Mouse (Mus musculus) hindbrain, embryonic 12.5 days (tissue): Measurements from ENCODE around the gene Blvrb. TPM values are rescaled to one million over a fixed set of nuclear protein-coding genes. Genes with fewer than 3 reads are reported as not detected.

Source experiments
- ATAC-seq: fragments of 200-750 bp; cut with Nextera tagmentation; 2 replicates; pipeline ENCODE4 v1.8.0; 2017; ENCODE audit warnings: moderate TSS enrichment; ENCODE audit not compliant: low FRiP score
- H3K27ac ChIP-seq: fragments of 300-500 bp; sonication (generic); 2 replicates; pipeline ENCODE4 v1.5.1; 2016; ENCODE audit warnings: mild to moderate bottlenecking
- H3K27me3 ChIP-seq: fragments of 300-500 bp; sonication (generic); 2 replicates; pipeline ENCODE4 v1.6.1; 2016; ENCODE audit warnings: mild to moderate bottlenecking
- H3K36me3 ChIP-seq: fragments of 300-500 bp; sonication (generic); 2 replicates; pipeline ENCODE4 v1.6.1; 2016; ENCODE audit warnings: mild to moderate bottlenecking
- H3K4me1 ChIP-seq: fragments of 300-500 bp; sonication (generic); 2 replicates; pipeline ENCODE4 v1.6.1; 2016
- H3K4me2 ChIP-seq: fragments of 300-500 bp; sonication (generic); replicated peaks from 2 replicates; pipeline ENCODE4 v1.6.1; 2016; ENCODE audit warnings: mild to moderate bottlenecking
- H3K4me3 ChIP-seq: fragments of 300-500 bp; sonication (generic); 2 replicates; pipeline ENCODE4 v1.5.1; 2016; ENCODE audit warnings: mild to moderate bottlenecking
- H3K9ac ChIP-seq: fragments of 300-500 bp; sonication (generic); 2 replicates; pipeline ENCODE4 v1.6.1; 2016; ENCODE audit warnings: mild to moderate bottlenecking, moderate library complexity
- H3K9me3 ChIP-seq: fragments of 300-500 bp; sonication (generic); replicated peaks from 2 replicates; pipeline ENCODE4 v1.6.1; 2016; ENCODE audit warnings: mild to moderate bottlenecking
- WGBS: fragments of 180-500 bp; shearing (Covaris S2); methylation state at CpG from one replicate; pipeline ENCODE4 v1.1.7; 2016; 5-methylcytosine and 5-hydroxymethylcytosine counted together
- polyA plus RNA-seq: library from polyadenylated mRNA; unstranded; fragments of >200 nt; fragmentation: Nextera tagmentation; extraction: Ambion mirVana; gene quantifications from 2 replicates; pipeline ENCODE4 v1.2.1, GENCODE M21; 2016

Gene Blvrb
- 26.6 and 27.3 TPM in 2 replicates for polyA plus RNA-seq

DNA sequence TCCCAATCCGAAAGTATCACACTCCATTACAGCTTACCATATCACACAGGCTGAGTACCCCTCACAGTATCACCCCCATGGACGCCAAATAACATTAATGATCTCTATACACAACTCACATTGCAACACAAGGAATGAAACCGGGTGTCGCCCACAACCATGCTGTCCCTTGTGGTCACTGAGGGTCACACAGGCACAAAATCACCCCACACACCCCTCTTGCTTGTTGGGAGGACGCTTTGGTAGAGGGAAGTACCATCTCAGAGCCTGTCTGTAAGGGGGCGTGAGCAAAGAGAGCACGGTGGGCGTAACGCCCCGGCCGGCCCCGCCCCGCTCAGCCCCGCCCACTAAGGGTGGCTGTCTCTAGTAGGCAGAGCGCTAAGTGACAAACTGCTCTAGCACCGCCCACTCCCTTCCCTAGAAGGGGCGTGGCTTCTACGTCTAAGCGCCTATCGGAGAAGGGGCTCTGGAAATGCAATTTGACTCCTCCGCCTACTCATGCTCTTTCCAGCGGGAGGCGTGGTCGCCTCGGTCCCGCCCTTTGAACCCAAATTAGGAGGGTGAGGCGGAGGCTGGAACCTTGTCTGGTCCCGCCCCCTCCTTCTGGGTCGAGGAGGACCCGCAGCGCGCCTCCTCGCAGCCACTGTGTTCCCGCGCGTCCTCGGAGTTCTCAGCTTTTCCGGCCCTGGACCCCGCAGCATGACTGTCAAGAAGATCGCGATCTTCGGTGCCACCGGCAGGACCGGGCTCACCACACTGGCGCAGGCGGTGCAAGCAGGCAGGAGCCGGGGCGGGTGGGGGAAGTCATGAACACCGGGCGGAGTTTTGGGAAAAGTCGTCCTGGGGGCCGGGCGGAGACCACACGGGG, at the start of gene Blvrb, which contains the start of gene Sptbn4:
TSS of gene Blvrb (plus strand) at position 560 of the 868 bp plus-strand sequence.
TSS of gene Sptbn4 (minus strand) at position 268 of the 868 bp plus-strand sequence.
- H3K27me3 ChIP-seq, result peaks cover 37% of the 10 kb centered on the region
- H3K9me3 ChIP-seq, result no peaks in the 10 kb centered on the region
- peak within 1 kb of the TSS; percentile 90 for H3K4me2 ChIP-seq
- H3K4me1 ChIP-seq, result peaks cover 10% of the 10 kb centered on the region; the same call in 1 of the 2 replicates
- peak within 1 kb of the TSS; percentile 47 for H3K4me3 ChIP-seq
- H3K9ac ChIP-seq, result peak within 1 kb of the TSS; percentile 74
- ATAC-seq, result peak; percentile 95
- WGBS, result 1% methylated on average over 54 of the region's 54 CpGs
- 0 out of 2 replicates have a peak within 1 kb of the TSS, but pooled peaks have one; percentile 8 for H3K27ac ChIP-seq
- H3K36me3 ChIP-seq, result no peaks in the 10 kb centered on the region

DNA sequence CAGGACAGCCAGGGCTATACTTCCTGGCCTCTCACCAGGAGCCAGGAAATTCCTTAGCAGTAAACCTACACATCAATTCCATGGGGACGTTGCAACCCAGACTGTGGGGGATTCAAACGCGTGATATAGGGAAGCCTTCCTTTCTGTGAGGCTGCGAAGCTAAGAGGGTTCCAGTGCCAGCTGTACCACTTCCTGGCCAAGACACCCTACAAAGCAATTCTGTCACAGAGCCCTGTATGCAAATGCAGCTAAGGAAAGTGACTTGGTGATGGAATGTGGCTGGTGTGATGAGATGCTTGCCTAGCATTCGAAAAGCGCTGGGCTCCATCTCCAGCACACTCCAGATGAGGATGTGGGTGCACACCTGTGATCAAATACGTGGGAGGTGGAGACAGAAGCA, 47.2 kb upstream of the Blvrb start:
- Histone ChIP-seq H3K4me3 (no peak overlapping the region), H3K27ac (no peak overlapping the region), H3K9ac (no peak overlapping the region), H3K27me3 (peaks cover 93% of the 10 kb centered on the region), H3K4me1 (peaks cover 13% of the 10 kb centered on the region), H3K36me3 (no peaks in the 10 kb centered on the region), H3K9me3 (peaks cover 6% of the 10 kb centered on the region; the same call in 1 of the 2 replicates), H3K4me2 (no peak overlapping the region)
- no peak for ATAC-seq
- WGBS, result 75% methylated on average over 7 of the region's 7 CpGs

DNA sequence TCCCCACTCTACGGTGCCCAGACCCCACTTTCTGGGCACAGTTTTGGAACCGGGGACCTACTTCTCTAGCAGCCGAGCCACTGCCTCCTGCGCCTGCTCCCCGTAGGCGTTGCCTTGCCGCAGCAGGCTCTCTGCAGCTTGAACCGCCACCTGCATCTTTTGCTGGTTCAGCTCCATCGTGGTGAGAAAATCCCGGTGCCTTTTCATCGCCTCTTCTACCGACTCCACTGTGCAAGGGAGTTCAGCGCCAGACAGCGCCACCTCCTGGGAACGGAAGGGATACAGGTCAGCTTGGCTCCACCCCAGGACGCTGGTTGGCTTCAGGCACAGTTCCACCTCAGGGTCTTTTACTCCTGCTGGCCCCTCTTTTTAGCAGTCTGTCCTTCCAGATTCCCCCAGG, 45.1 kb upstream of the Blvrb start:
- peaks cover 95% of the 10 kb centered on the region for H3K27me3 ChIP-seq
- peaks cover 6% of the 10 kb centered on the region; the same call in 1 of the 2 replicates for H3K9me3 ChIP-seq
- H3K4me1 ChIP-seq, result peaks cover 5% of the 10 kb centered on the region
- H3K27ac ChIP-seq, result no peak overlapping the region
- WGBS, result 9% methylated on average over 16 of the region's 16 CpGs
- ATAC-seq, result no peak
- no peak overlapping the region for H3K4me3 ChIP-seq
- no peaks in the 10 kb centered on the region for H3K36me3 ChIP-seq
- H3K4me2 ChIP-seq, result no peak overlapping the region
- H3K9ac ChIP-seq, result no peak overlapping the region

DNA sequence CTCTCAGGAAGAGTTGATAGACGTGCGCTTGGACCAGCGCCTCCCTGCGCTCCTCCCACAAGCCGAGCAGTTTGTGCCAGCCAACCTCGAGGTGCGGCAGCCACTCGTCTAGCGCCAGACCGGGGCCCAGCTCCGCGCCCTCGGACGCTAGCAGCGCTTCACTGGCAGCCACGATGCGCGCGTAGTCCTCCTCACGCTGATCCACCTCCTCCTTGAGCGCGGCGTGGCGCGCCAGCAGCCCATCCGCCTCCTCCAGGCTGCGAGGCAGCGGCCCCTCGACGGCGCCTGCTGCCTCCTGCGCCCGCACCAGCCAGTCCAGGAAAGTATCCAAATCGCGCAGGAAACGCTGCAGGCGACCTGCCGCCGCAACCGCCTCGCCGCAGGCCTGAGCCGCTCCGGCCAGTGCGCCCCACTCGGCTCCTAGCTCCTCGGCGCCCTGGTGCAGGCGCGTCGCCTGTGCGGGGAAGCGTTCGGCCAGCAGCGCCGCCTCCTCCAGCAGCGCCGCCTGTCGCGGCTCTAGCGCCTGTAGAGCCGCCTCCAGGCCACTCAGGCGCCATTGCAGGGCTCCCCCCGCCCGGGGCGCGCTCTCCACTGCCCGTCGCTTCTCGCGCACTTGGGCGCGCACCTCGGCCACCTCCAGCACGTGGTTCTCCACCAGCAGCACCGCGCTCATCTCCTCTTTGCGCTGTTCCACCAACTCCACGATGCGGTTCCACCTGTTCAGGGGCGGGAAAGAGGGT, 43.4 kb upstream of the Blvrb start:
- Histone ChIP-seq H3K27me3 (peaks cover 97% of the 10 kb centered on the region), H3K4me2 (peak overlapping the region; percentile 32; the same call in 1 of the 2 replicates), H3K4me3 (peak overlapping the region; percentile 20), H3K27ac (no peak overlapping the region), H3K9me3 (peaks cover 6% of the 10 kb centered on the region; the same call in 1 of the 2 replicates), H3K36me3 (no peaks in the 10 kb centered on the region), H3K4me1 (peaks cover 18% of the 10 kb centered on the region), H3K9ac (no peak overlapping the region)
- WGBS, result 7% methylated on average over 81 of the region's 81 CpGs
- no peak for ATAC-seq

DNA sequence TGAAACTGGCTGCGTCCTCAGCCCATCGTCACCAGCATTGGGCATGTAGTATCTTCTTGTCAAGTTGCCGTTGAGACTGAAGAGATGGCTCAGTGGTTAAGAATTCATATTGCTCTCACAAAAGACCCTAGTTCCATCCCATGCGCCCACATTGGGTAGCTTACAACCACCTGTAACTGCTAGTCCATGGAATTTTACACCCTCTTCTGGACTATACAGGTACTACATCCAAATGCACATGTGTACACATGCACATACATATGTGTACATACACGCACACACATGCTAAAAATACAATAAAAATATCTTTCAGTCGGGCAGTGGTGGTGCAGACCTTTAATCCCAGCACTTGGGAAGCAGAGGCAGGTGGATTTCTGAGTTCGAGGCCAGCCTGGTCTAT, 41.3 kb upstream of the Blvrb start:
- H3K36me3 ChIP-seq, result no peaks in the 10 kb centered on the region
- no peak overlapping the region for H3K4me2 ChIP-seq
- WGBS, result 83% methylated on average over 7 of the region's 7 CpGs
- H3K27ac ChIP-seq, result no peak overlapping the region
- ATAC-seq, result no peak
- no peak overlapping the region for H3K9ac ChIP-seq
- peaks cover 6% of the 10 kb centered on the region; the same call in 1 of the 2 replicates for H3K9me3 ChIP-seq
- H3K4me3 ChIP-seq, result no peak overlapping the region
- H3K27me3 ChIP-seq, result peaks cover 95% of the 10 kb centered on the region
- H3K4me1 ChIP-seq, result peaks cover 18% of the 10 kb centered on the region

DNA sequence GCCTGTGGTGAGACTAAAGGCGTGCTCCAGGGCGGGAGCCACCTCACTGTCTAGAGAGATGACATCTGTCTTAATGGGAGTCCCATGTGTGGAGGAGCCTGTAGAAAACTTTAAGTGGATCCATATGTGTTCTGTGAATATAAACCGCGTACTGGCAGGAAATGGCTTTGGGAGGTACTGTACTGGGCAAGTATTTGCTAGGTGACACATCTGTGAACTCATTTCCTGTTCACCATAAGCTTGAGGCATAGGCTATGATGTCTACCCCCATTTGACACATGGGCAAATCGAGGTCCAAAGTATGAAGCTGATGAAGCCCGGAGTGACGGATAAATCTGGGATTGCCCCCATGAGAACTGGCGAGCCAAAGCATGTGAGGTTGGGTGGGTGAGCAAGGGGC, 40.0 kb upstream of the Blvrb start:
- ATAC-seq, result no peak

DNA sequence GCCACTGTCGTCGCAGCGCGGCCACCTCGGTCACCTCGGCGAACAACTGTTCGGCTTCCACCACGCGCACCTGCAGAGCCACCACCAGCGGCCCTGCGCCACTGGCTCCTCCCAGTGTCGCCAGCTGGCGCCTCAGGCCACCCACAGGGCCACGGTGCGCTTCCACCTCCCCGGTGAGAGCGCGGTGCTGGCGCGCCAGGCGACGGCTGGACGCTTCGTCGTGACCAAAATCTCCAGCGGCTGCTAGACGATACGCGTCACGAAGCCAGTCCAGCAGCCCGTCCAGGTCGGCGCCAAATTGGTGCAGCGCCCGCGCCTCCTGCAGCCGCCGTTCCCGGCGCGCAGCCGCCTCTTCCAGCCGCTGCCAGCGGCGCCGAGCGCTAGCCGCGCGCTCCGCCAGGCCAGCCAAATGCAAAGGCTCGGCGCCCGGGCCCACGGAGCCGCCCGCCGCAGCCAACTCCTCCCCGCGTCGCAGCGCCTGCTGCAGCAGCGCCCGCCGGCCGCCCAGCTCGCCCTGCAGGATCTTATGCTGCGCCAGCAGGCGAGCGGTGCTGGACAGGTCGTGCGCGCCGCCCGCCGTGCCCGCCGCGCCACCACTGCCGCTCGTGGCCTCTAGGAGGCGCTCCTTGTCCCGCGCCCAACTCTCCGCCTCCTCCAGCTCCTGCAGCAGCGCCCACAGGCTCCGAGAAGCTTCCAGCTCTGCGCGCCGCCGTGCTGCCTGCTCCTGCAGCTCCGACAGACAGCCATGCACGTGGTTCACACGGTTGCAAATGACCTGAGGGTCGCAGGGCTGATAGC, 39.2 kb upstream of the Blvrb start:
- no peak overlapping the region for H3K27ac ChIP-seq
- H3K4me3 ChIP-seq, result peak overlapping the region; percentile 47
- peaks cover under 1% of the 10 kb centered on the region; the same call in 1 of the 2 replicates for H3K9me3 ChIP-seq
- peaks cover 18% of the 10 kb centered on the region for H3K4me1 ChIP-seq
- H3K27me3 ChIP-seq, result peaks cover 80% of the 10 kb centered on the region
- ATAC-seq, result peak; percentile 79
- peak overlapping the region; percentile 32; the same call in 1 of the 2 replicates for H3K9ac ChIP-seq
- no peaks in the 10 kb centered on the region for H3K36me3 ChIP-seq
- H3K4me2 ChIP-seq, result peak overlapping the region; percentile 79
- WGBS, result under 1% methylated on average over 78 of the region's 96 CpGs

More for the DNA sequence above, 40.0 kb upstream of the Blvrb start:
- Histone ChIP-seq H3K4me2 (peak overlapping the region; percentile 79), H3K4me3 (peak overlapping the region; percentile 47; the same call in 1 of the 2 replicates), H3K4me1 (peaks cover 18% of the 10 kb centered on the region), H3K27me3 (peaks cover 83% of the 10 kb centered on the region), H3K27ac (no peak overlapping the region), H3K9me3 (peaks cover 6% of the 10 kb centered on the region; the same call in 1 of the 2 replicates), H3K36me3 (no peaks in the 10 kb centered on the region), H3K9ac (no peak overlapping the region)
- WGBS, result 58% methylated on average over 8 of the region's 8 CpGs

DNA sequence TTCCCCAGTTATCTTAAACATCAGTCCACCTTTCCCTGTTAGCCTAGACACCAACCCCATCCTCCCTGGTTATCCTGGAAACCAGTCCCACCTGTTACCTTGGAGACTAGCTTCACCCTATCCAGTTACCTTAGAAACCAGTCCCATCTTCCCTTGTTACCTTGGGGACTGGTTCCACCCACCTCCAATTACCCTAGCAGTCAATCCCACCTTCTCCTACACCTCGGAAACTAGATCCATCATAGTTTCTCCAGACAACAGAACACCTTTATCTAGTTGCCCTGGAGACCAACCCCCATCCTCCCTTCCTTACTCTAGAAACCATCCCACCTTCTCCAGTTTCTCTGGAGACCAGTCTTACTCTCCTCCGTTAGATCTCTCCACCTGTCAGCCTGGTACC, 30.6 kb upstream of the Blvrb start:
- Histone ChIP-seq H3K4me3 (no peak overlapping the region), H3K27ac (no peak overlapping the region), H3K9me3 (no peaks in the 10 kb centered on the region; the same call in none of the 2 replicates), H3K4me2 (no peak overlapping the region), H3K36me3 (no peaks in the 10 kb centered on the region), H3K27me3 (peaks cover 15% of the 10 kb centered on the region), H3K4me1 (no peaks in the 10 kb centered on the region), H3K9ac (no peak overlapping the region)
- WGBS, result 75% methylated on average over 2 of the region's 2 CpGs
- no peak for ATAC-seq

DNA sequence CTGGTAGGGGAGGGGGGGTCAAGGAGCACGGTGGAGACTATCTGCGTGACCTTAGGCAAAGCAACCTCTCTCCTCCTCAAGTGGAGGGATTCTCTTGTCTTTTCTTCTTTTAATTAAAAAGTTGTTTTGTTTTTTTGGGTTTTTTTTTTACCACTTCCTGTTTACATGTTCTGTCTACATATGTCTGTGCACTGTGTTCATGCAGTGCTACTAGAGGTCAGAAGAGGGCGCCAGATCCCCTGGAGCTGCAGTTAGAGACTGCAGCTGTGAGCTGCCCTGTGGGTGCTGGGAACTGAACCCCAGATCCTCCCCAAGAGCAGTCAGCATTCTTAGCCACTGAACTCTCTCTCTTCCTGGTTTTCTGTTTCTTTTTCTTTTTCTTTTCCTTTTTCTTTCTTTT, 28.7 kb upstream of the Blvrb start:
- WGBS, result 74% methylated on average over 3 of the region's 3 CpGs
- Histone ChIP-seq H3K27ac (no peak overlapping the region), H3K9ac (no peak overlapping the region), H3K4me3 (no peak overlapping the region), H3K9me3 (no peaks in the 10 kb centered on the region; the same call in none of the 2 replicates), H3K27me3 (peaks cover 6% of the 10 kb centered on the region), H3K36me3 (no peaks in the 10 kb centered on the region), H3K4me1 (no peaks in the 10 kb centered on the region), H3K4me2 (no peak overlapping the region)
- no peak for ATAC-seq

DNA sequence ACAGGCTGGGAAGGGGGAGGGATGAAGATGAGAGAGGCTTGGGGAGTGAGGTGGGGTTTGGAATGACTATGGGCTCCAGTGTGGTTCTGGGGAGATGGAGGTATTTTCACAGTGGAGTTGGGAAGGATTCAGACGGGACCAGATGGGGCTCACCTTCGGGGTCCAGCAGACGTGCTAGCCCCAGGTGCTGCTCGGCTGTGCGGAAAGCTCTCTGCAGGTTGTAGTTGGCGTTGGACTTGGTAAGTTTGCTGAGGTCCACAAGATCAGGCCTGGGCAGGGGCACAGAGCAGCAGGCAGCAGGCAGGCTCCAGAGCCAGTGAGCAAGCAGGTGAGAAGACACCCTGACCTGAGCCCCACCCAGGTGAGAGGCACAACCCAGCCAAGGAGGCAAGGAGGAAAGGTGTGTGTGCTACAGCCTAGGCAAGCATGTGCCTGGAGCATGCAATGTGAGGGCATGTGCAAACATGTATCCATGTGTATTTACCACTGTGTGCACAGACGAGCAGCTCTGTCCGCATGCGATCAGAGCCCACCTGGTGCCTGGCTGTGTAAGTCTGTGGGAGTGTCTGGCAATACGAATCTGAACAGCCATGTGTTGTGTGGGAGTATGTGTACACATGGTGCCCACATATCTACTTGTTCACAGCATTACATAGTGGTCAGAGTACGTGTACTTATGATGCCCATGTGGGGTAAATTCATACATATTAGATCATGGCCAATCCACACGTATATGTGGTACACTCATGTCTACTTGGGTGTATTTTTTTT, 24.0 kb upstream of the Blvrb start:
- no peaks in the 10 kb centered on the region; the same call in none of the 2 replicates for H3K9me3 ChIP-seq
- H3K4me2 ChIP-seq, result no peak overlapping the region
- H3K9ac ChIP-seq, result no peak overlapping the region
- WGBS, result 86% methylated on average over 12 of the region's 12 CpGs
- no peak overlapping the region for H3K4me3 ChIP-seq
- no peak for ATAC-seq
- H3K36me3 ChIP-seq, result no peaks in the 10 kb centered on the region
- H3K4me1 ChIP-seq, result no peaks in the 10 kb centered on the region
- H3K27ac ChIP-seq, result no peak overlapping the region
- H3K27me3 ChIP-seq, result peaks cover 6% of the 10 kb centered on the region; the same call in 1 of the 2 replicates

DNA sequence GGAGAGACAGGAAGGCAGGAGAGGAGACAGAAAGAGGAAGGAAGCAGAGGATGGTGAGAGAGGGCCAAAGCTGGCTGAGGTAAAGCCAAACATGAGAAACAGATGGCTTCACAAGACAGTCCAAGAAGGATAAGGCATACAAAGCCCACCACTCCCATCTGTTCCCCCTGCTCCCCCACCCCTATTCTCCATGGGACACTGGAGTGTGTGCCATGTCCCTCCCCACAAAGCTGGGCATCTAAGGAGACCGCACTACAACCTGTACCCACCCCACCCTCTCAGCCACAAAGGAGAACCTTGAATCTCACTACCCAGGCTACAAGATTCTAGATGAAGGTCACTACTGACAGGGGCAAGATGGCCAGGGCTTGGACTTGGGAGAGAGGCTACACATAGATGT, 20.4 kb upstream of the Blvrb start:
- no peak overlapping the region for H3K9ac ChIP-seq
- 87% methylated on average over 1 of the region's 1 CpGs for WGBS
- no peaks in the 10 kb centered on the region for H3K36me3 ChIP-seq
- no peak overlapping the region for H3K27ac ChIP-seq
- H3K4me3 ChIP-seq, result no peak overlapping the region
- H3K4me1 ChIP-seq, result no peaks in the 10 kb centered on the region
- H3K9me3 ChIP-seq, result peaks cover 5% of the 10 kb centered on the region; the same call in 1 of the 2 replicates
- H3K4me2 ChIP-seq, result no peak overlapping the region
- H3K27me3 ChIP-seq, result peaks cover 12% of the 10 kb centered on the region
- no peak for ATAC-seq
